Mouse (Mus musculus) urinary bladder, postnatal 4 days (tissue): ENCODE data around the gene Lrp8.

Source experiments
- DNase-seq, 2 experiments: peaks; one replicate each; pipeline ENCODE4 v3.0.0; 2021 to 2022; ENCODE audit warnings: low spot score in 2 of 2

Lrp8 gene

DNA sequence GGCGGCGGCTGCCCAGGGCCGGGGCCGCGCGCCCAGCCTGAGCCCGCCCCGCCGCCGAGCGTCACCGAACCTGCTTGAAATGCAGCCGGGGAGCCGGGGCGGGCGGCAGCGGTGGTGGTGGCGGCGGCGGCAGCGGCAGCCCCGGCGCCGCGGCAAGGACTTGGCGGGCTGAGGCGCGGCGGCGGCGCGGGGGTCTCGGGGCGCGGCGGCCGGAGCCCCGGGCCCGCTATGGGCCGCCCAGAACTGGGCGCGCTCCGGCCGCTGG lies at the start of gene Lrp8:
Gene Lrp8 (plus strand): TSS at position 77 of the 265 bp plus-strand sequence.
- DNase-seq, result no peak

DNA sequence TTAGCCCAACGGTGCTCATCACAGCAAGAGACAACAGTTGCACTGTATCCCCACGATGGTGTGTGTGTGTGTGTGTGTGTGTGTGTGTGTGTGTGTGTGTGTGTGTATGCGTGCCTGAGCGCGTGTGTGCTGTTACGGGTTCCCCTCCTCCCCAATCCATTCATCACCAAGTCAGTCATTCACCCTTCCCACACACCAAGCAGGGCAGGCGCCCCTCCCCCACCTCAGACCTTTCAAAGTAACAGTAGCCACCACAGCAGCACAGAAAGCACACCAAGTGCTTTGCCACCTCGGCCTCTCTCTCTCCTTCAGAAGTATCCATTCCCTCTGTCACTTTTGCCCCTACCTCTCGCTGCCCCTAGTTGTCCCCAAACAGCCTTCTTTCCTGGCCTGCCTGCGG lies 45.8 kb upstream of the Lrp8 start:
- DNase-seq, result no peak

DNA sequence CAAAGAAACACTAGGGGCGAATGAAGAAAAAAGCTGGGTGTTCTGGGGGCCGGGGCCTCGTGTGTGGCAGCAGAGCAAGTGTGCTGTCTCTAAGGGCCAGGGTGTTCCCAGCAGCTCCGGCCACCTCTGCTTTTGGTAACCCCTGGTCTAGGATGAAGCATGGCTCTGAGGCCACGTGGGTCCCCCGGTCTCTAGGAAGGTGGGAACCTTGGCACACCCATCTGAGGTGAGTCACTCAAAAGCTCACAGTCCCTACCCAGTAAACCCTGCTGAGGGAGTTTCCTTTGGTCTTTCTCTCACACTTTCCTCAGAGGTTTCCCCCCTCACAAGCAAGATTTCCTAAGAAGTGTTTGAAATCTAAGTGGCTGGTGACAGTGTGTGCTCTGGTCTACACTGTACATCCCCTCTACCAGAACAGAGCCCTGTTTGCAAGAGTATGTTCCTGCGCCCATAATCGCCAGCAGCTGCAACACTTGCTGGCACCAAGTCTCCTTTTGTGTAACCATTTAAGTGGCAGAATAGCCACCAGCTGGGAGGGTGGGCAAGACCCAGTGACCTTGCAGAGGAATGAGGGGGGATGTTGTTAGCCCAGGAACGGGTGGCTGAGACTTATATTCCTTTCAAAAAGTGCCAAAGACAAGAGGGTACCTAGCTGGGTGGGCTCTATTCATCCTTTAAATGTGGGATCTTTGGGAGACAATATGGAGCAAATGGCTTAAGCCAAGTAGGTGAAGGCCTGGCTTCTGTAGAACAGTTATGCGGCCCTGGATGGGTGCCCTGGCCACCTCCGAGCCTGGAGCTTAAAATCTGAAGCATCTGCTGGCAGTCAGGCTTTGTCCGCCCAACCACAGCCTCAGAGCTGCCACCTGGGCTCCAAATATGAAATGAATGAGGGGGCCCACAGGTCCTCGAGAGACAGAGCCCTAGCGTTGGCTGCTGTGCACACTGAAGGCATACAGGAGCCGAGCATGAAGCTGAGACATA lies 44.3 kb upstream of the Lrp8 start:
- no peak for DNase-seq

DNA sequence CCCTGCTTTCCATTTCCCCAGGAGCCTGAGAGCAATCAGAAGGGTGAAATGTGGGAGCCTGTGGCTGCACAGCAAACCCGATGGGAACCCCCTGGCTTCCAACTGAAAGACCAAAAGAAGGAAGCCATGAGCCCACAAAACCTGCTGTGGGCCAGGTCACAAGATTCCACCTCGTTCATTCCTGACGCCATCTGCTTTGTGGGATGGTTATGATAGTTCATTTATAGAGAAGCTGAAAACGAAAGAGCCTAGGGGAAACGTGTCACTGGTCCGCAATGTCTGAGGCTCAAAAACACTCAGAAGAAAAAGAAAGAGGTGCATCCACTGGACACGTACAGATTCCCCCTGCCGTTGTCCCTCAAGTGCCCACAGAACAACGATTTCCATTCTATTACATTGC lies 43.1 kb upstream of the Lrp8 start:
- DNase-seq, result no peak

DNA sequence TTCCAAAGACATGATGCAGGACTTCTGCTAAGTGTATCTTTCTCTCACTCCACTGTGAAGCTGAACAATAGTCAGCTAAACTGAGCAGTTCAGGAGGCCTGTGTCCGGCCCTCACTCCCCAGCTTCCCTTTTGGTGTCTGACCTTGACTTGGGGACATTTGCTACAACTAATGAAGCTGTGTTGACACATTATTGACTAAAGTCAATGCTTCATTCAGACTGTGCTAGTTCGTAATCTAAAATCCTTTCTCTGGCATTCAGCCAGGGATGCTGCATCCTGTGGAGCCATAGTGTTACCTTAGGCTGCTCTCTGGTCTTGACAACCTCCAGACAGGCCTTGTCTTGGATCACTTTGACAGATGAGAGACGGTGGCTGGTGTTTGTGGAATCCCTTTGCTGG lies 39.1 kb upstream of the Lrp8 start:
- DNase-seq, result no peak

DNA sequence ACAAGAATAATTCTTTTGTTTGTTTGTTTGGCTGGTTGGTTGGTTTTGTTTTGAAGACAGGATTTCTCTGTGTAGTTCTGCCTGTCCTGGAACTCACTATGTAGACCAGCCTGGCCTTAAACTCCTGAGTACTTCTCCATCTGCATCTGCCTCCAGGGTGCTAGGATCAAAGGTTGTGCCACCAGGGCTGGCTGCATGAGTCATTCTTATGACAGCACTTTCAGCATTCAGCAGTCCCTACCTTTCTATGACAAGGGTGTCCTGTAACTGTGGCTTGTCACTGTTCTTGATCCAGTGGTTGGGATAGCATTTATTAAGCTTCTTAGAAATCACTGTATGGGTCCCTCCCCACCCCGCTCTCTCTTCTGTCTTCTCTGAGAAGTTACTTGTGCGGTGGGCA lies 38.5 kb upstream of the Lrp8 start:
- no peak for DNase-seq

DNA sequence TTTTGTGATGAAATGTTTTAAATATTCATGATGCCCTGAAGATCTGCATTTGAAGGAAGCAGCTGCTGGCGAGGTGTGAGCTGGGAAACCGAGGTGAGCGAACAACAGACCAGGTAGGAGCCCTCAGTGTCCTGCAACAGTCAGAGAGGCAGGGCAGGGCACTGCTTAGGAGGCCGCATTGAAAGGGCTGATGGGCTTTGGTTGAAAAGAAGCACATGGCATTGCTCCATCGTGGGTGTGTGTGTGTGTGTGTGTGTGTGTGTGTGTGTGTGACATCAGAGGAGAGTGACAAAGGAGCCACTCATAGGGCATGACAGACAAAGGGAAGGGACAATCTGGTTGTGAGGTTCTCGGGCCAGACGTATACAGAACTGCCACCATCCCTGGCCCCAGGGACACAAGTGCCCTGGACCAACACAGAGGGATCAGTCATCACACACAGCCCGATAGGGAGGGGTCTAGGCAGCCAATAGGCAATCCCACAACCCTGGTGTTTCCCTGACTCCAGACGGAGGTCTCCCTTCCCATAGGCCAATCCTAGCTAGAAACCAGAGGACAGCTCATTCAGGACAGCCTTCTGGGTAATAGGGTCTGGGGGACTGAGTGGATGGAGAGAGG lies 36.8 kb upstream of the Lrp8 start:
- no peak for DNase-seq

DNA sequence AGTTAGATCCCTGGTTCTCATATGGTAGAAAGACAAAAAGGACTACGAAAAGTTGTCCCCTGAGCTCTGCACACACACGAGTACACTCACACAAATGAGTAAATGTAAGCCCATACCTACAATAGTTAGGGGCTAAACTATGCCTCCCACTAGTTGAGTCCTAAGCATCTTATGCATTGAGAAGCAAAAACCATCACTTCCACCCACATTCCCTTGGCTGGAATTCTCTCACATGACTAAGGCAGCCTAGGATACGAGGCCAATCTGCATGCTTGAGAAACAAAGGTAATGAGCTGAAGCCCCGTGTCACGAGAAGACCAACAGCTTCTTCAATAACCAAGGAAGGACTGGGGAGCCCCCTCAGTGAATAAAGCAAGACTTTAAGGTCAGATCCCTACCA lies 35.9 kb upstream of the Lrp8 start:
- no peak for DNase-seq

DNA sequence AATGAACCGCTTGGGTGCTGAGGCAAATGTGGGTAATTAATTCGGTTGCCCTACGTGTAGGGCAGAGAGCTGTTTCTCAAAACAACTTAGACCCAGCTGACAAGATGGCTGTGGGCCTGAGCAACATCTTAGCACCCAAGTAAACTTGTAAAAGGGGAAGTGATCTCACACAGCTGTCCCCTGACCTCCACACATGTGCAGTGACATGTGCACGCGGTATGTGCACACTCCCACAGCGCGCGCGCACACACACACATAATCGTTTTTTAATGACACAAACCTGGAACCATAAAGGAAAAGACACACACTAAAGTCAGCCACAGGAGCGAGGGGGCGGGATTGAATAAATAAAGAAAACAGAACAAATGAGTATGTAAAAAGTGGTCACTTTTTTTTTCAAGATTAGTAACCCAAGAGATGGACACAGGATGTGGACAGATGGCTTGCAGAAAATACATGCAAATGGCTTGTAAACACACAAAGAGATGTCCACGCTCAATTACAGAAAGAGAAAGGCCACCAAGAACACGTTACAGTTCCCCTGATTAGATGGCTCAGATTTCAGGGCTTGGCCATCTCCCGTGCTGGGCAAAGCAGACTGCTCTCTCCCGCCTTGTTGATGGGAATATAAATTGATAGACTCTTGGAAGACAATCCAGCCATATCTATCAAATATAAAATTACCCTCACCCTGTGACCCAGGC lies 29.8 kb upstream of the Lrp8 start:
- no peak for DNase-seq

DNA sequence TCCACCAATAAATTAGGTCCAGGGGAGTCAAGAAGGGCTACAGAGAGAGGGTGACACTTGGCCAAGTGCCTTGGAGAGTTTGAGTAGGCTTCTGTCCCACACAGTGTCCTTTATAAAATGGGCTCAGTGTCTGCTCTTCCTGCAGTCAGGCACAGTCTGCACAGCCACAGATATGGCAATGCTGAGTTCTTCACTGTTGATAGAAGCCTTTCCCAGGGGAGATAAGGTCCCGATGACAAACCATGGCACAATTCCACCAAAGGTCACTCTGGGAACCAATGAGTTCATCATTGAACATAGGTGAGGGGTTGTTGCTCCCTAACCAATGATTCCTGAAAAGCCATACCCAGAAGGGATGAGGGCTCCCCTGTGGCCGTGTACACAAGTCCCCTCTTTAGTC lies 27.2 kb upstream of the Lrp8 start:
- no peak for DNase-seq

DNA sequence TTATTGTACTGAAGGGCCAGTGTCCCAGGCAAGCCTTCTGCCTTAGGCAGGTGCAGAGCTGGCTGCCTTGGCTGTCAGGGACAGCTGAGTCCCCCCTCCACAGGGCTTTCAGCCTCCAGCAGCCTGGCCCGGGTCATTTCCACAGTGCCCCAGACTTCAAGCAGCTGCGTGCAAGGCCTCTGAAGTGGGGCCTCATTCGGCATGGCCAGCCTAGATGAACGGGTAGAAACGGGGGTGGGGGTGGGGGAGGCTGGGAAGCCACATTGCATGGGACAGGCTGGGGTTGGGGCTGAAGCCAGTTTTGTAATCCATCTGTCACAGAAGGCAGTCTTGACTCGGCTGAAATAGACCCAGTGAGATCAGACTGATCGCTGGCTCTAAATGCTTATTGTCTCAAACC lies 26.4 kb upstream of the Lrp8 start:
- DNase-seq, result no peak

DNA sequence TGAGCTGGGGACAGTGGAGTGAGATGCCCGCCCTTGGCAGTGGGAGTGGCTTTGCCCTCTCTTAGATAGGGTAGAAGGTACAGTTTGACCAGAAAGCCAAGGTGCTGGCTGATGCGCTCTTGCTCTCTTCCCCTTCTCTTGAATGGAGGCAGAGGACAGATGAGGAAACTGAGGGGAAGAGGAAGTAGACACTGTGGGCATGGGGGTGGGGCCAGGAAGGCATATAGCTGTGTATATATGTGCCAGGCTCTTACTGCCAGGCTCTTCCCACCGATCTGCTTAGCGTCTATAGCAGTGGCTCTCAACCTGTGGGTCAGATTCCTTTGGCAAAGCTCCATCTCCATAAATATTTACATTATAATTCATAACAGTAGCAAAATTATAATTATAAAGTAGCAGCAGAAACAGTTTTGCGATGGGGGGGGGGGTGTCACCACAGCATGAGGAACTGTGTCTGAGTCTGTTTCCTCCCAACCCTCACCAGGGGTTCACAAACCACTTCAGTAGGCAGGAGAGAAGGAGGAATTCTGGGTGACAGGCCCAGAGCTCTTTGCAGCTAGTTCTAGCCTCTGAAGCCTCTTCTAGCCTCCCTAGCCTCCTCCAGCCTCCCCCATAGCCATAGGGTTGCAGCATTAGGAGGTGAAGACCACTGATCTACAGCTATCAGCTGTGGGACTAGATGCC lies 24.9 kb upstream of the Lrp8 start:
- no peak for DNase-seq

DNA sequence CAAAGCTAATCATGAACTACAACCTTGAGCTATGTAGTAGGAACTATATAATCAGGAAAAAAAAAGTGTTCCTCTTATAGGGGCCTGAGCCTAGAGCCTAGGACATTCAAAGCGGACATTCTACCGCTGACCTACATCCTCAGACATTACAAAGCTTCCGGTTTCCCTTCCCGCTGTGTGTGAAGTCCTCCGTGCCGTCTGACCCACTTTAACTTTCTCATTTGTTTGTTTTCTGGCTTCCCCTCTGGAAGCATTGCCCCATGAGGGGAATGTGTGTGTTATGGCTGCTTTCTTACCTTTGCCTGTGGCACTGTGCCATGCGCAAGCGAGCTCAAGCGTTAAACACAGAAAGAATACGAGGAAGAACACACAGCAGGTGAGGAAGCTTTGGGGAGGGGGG lies 18.5 kb upstream of the Lrp8 start:
- no peak for DNase-seq

DNA sequence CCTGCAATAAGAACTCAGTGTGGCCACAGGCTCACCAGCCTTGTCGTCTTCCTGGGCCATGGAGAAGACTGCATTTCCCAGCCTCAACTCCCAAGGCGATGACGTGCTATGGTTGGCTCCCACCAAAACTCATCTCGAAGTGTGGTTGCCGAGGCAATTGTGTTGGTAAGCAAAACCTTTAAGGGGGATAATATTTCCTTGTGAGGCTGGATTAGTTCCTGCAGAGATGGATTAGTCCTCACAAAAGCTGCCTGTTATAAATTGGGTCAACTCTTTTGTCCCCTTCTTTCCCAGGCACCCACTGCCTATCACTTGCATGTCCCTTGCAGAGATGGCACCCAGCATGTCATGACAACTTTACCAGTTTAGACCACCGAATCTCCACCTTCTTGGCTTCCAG lies 13.2 kb upstream of the Lrp8 start:
- no peak for DNase-seq

DNA sequence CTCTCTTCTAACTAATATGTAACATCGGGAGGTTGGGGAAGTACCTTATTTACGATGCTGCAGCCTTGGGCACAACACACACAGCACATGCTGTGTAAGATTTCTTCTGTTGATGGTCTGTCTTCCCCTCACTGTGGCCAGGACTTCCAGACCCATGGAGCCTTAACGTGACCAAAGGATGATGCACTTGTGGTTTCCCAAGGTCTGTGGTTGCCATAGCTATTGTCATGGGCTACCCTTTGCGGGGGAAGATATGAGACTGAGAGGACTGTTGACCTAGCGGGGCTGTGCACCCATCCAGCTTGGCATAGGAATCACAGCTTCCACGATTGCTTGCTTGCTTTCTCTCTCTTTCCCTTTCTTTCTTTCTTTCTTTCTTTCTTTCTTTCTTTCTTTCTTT lies 1.3 kb upstream of the Lrp8 start:
- DNase-seq, result no peak

DNA sequence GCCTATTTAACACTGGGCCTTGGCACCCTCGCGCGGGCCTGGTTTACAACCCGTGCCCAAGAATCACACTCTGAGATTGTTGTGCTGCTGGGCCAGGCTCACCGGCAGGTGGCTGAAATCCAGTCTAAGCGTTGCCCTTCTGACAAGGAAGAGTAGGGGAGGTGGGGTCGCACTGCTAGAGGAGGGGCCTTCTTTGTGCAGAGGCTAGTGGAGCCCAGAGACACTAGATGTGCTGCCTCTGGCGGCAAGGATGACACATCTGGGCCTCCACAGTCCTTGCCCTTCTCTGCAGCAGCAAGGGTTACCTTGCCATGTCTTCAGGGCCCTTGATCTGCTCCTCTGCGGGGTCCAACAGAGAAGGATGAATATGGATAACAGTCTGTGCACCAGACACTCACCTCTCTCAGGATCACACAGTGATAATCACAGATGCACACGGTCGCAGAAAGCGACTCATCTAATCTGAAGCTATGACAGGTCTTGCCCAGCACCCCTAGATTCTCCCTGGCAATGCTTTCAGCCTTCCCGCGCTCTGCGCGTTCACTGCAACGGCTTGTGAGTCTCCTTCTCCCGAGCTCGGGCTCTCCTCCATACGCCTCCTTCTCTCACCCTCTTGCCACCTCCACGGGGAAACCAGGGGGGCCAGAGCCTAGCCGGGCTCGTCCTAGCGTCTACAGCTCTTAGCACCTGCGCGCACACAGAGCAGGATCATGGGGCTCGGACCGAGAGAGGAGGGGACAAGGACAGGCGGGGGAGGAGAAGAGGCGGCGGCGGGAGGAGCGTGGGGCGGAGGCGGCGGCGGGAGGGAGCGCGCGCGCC lies 486 bp upstream of the Lrp8 start:
- DNase-seq, result peak; percentile 51 to 73

DNA sequence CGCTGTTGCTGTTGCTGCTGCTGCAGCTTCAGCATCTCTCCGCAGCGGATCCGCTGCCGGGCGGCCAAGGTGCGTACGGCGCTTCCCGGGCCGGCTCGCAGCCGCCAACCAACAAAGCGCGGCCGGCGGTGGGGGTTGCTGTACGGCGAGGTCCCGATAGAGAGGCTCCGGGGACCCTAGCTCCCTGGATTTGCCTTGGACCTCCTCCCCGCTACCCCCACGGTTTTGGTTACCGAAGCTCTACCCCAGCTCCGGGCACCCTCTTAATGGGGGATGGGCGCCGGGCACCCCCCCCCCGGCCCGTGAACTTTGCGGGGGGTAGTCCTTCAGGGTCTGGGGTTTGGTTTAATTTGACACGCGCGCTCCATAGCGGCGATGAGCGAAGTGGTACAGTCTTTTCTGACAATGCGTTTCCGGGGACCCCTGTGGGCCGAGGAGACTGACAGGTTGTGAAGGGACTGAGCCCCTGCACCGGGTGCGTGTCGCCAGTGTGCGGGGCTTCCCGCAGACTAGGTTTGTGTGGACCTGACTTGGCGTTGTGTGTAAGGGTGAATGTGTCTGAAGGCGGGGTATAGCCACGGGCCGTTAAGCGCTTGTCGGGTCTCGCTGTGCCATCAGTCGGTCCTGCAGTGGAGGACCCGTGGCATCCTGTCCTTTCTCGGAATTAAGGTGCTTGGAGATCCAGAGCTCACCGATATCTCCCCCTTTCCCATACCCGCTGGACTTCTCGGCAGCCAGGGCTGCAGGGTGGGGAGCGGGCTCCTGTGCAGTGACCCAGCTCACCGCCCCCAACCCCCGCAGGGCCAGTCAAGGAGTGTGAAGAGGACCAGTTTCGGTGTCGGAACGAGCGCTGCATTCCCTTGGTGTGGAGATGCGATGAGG lies 630 bp downstream of the Lrp8 start:
- DNase-seq, result peak in 1 of 2 experiments; percentile 17

DNA sequence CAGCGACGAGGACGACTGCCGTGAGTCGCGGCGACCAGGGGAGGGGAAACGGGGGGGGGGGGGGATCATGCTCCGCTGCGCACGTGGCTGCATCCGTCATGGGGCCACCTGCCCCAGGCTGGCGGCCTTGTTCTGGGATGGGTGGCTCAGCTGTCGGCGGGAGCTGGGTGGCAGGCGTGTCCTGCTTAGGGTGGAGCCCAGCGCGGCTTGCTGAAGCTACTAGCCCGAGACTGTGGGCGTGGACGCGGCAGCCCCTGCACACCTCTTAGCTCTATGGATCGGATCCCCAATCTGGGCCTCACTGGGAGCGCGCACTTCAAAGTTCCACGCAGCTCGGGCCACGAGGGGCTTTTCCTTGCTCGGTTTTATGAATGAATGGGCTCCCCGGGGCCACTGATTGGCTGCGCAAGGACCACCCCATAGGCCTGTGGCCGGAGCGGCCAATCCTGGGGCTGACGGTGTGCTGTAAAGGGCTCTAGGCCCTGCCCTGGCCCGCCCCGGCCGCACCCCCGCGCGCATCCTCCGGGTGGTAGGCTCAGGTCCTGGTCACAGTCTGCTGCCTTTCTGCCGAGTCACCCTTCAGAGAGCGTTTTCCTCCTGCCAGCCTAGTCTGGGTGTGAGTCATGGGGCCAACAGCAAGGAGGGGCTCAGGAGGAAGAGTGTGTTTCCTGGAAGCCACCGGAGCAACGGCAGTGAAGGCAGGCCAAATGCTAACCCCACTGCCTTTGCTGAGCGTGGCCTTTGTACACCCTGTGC lies 1.5 kb downstream of the Lrp8 start:
- peak; percentile 74 to 76 for DNase-seq

DNA sequence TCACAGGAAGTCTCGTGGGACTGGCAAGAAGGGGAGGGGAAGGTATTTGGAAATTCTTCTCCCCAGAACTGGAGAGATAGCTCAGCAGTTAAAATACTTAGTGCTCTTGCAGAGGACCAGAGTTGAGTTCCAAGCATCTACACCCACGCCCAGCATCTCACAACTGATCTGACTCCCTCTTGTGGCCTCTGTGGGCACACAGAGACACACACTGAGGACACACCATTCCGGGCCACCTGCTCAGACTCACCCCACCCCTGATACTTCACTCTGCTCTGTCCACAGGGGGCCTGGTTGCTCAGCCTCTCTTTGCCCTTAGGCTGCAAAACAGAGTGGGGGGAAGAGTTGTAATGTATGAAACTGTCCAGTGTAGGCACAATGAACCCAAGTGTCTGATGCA lies 3.4 kb downstream of the Lrp8 start:
- no peak for DNase-seq

DNA sequence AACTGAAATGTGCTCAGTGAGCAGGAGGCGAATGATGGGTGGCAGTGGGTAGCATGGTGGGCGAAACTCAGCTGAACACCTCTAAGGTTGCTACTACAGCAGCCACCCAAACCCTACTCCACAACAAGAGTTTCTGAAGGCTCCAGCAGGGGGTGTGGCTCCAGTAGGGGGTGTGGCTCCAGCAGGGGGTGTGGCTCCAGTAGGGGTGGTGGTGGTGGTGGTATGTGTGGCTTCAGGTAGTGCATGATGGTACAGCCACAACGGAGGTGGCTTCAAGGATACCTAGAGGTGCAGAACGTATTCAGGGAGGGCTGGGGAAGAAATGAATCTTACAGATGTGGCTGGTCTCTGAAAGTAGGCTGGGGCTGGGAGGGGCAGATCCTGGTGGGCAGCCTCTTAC lies 5.7 kb downstream of the Lrp8 start:
- DNase-seq, result no peak
